Mouse (Mus musculus): ENCODE data around the gene Ube2c.

Gene Ube2c

DNA sequence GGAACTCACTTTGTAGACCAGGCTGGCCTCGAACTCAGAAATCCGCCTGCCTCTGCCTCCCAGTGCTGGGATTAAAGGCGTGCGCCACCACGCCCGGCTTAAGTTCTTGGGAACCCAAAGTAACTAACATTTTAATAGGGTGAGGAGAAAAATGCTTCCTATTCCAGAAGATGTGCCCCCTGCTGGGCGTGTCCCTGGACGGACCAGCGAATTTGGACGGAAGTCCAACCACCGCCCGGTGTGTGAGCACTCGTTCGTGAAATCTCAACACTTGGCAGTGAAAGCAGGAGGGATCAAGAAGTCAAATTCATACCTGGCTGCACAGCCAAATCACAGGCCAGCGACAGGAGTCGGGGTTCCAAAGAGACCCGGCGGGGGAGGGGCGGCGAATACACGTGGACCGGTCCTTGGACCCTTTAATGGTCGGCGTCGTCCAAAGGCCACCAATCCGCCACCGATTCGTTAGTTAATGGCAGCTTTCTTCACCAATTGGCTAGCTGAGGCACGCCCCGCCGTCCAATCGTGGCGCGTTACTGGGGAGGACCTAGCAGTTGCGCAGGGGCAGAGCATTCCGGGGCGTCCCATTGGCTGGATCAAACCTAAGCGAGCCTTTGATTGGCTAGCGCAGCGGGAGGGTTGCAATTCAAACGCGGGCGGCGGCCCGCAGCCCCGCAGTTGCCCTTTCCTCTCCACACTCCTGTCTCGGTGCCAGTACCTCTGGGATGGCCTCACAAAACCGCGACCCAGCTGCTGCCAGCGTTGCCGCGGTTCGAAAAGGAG, at the start of gene Ube2c:
Gene Ube2c (plus strand): TSS at position 641 of the 780 bp plus-strand sequence.
- DNase-seq (ENCODE audit: low read depth): peak; percentile 99

DNA sequence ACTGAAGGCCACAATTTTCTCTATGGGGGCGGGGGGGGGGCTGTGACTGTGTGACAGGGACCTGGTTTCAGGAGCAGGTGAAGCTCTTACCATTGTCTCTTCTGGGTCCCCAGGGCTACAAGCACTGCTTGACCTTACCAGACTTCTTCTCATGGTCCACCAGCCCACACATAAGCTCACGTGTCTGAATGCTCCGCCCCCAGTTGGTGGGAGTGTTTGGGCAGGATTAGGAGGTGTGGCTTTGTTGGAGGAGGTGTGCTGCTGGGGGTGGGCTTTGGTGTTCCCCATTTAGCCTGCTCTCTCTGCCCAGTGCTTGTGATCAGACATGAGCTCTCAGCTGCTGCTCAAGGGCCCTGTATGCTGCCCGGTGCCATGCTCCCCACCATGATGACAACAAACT, 46.4 kb upstream of the Ube2c start:
- DNase-seq (ENCODE audit: low read depth): no peak

DNA sequence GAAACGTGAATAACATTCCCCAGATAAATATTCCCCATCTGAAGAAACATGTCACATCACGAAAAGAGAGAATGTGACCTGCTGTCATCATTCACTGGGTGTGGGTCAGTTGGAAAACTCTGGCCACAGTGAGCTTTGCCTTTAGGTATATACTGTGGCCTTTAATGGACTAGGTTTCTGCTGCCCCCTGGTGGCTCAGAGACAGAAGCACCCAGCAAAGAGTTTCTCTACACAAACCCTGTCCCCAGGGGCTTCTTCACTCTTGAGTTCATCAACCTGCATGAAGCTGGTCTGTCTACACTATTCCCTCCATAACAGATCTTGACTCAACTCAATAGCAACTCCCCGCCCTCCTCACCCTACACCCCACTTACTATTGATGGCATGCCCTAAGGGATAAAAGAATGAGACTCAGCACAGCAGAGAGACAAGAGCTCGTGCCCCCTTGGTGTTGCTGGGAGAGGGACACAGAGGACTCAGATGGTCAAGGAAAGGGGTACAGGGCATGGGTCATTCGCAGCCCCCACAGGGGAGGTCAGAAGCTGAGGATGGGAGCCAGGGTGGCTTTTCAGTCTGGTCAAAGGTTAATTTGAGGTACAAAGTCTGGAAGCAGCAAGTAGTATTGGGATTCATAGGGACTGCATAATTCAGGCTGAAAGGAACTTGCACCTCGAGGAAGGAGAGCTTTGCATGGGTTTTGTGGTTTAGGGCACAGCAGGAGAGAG, 43.6 kb upstream of the Ube2c start:
- DNase-seq (ENCODE audit: low read depth): peak; percentile 66

DNA sequence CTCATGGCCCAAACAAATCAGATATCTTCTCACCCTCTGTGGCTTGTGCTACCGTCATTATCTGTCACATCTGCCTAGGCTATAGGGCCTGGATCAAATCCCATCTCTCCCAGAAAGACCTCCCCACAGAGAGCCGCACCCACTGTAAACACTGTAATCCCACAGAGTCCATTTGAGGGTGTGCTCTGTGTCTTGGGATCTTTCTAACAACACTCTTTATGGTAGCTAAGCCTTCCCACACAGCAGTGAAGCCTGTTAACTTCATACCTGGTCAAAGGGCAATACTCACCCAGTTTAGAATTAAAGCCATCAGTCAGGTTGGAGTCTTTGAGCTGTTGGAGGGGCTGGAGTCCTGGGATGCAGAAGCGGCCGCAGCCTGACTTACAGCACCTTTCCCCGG, 38.0 kb upstream of the Ube2c start:
- no peak for DNase-seq (ENCODE audit: low read depth)

DNA sequence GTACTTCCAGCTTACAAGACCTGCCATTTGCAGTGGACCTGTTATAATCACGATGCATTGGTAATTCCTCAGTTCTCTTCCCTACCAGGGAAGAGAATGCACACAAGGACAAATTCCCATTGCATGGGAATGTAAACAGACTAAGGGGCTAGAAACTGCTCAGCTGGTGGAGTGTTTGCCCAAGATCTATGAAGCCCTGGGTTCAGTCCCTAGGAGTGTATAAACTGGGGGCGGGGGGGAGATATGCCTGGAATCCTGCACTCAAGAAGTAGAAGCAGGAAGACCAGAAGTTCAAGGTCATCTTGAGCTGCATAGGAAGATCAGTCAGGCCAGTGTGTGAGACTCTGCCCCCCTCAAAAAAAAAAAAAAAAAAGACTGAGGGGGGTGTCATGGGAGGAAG, 36.4 kb upstream of the Ube2c start:
- DNase-seq (ENCODE audit: low read depth): peak; percentile 34

DNA sequence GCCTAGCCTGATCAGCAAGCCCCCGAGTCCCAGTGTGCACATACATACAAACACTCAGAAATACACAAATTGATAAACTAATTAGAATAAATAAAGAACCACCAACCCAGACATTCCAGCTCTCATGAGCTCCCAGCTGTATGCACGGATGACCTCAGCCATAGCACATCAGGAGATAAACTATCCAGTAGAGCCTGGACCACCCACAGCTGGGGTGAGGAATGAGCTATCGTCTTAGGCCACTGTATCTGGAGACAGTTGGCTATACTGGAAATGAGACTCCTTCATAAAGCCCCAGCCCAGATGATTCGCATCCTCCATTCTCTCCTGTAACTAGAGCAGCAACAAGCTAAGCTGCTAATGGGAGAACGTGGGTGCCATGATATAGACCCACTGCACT, 34.9 kb upstream of the Ube2c start:
- no peak for DNase-seq (ENCODE audit: low read depth)

DNA sequence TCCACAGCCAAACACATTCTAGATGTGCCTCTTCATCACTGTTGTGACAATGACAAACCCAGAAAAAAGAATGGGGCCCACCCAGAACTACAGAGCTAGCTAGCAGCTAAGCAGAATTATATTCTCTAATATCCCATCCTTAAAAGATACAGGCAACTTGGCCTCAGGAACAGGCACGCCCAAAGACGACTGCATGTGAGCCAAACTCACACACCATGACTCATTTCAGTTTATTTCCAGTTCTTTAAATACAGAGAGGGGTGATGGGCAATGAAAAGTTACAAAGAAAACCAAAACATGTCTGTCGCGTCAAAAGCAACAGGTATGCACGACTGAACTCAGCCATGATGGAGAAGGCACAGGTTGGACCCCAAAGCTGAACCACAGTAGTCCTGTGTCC, 34.3 kb upstream of the Ube2c start:
- DNase-seq (ENCODE audit: low read depth): no peak

DNA sequence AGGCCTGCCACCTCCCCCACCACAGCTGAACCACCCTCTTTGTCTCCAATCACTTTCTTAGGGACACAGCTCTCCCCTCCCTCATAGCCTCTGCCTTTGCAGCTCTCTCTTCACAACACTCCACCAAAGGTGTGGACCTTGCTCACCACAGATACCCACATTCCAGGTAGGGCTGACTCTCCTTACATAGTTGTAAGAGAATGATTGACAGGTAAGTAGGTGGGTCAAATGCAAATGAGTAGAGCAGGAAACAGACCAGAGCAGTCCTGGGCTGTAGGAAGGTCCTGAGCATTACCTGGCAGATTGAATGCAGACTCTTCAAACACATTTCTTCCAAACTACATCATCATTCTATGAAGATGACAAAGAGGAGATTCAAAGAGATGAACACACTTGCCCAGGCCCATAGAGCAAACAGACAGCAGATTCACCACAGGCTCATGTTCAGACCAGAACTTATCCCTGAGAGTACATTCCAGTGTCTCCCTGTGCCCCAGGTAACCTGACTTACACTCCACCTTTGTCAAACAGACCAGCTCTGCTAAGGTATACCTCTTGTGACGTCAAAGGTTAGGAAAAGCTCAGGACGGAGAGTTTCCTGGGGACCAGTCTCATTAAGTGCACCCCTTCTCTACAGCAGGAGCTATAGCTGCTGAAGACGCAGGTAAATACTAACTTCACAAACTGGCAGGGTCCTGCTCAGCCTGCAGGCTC, 32.2 kb upstream of the Ube2c start:
- DNase-seq (ENCODE audit: low read depth): no peak

DNA sequence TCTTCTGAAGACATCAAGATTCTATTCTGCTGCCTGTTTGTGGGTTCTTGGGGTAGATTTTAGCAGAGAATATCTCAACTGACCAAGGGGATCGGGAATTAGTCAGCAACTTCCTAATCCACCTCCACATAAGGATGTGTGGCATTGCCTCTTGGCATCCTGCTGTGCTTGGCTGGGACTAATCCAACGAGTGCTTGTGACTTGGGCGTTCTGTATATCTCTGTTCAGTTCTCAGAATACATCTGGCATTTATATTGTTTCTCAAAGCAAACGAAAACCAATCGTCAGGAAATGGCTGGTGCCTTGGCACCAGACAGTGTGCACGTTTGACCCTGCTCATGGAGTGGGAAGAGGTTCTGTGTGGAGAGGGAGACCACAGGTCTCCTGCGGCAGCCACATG, 29.8 kb upstream of the Ube2c start:
- DNase-seq (ENCODE audit: low read depth): peak; percentile 57

DNA sequence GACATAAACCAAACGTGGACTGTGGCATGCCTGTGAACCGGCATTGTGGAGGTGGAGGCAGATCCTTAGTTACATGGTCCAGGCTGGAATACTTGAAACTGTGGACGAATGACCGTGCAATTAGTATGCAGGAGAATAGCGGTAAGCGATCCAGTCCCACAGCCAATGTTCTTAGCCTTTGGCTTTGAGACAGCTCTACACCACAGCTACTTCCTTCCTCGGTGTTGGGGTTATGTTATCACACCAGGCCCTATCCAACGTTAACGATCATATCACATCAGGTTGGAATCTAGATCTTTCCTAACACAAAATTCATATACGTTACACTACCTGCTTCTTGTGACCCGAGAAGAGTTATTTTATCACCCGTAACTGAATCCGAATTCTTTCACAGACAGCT, 24.7 kb upstream of the Ube2c start:
- DNase-seq (ENCODE audit: low read depth): peak; percentile 76

DNA sequence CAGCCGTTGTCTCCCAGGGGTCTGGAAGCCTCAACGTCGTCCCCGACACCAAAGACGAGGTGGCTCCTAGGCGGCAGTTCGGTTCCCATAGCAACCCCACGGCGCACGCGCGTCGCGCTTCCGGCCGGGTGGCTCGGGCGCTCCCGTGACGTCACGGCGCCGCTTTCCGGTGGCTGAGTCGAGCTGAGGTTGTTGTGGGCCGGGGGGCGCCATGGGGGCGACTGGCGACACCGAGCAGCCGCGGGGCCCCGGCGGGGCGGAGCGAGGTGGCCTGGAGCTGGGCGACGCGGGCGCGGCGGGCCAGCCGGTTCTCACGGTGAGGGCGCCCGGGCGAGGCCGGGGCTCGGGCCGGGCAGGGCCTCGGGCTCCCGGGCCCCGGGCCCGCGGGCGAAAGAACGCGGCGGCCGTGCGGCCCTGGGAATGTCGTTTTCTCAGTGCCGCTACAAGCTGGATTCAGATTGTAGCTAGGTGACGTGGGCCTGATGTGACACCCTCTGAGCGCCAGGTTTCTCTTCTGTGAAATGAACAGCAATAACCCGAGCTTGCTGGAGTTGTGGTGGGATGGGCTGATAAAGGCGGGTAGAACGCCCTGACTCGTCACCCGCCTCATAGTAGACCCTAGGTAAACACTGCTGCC, 23.7 kb upstream of the Ube2c start, which contains the start of the genes Wfdc3 and Dnttip1:
Gene Wfdc3 (minus strand): TSS at position 89 of the 637 bp plus-strand sequence.
Gene Dnttip1 (plus strand): TSS at position 141 of the 637 bp plus-strand sequence.
- DNase-seq (ENCODE audit: low read depth): peak; percentile 84

- no peak for DNase-seq (ENCODE audit: low read depth)
Measured at GRCm38 (mm10) chr2:164746693-164747092, 23.0 kb upstream of the Ube2c start.

DNA sequence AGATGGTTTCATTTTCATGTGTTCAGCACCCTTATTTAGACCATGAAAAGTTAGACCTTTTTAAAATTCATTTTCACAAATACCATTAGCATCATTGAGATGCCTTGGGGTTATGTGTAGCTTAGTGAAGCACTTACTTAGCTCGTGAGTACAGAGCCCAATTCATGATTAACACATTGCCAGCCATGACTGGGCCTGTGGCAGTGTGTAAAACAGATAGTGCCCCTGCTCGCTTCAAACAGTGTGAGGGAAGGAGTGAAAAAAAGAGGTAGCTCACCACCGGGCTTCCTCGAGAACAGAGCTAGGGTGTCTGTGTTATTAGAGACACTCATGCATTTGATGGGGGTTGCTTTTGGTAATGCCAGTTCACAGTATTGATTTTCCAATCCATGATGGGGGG, 21.5 kb upstream of the Ube2c start:
- no peak for DNase-seq (ENCODE audit: low read depth)

- no peak for DNase-seq (ENCODE audit: low read depth)
Measured at GRCm38 (mm10) chr2:164748991-164749390, 20.7 kb upstream of the Ube2c start.

- DNase-seq (ENCODE audit: low read depth): no peak
Measured at GRCm38 (mm10) chr2:164752454-164752853, 17.2 kb upstream of the Ube2c start.

- DNase-seq (ENCODE audit: low read depth): peak; percentile 65
Measured at GRCm38 (mm10) chr2:164754105-164754504, 15.6 kb upstream of the Ube2c start.

GRCm38 (mm10) chr2:164754800-164755199, 14.9 kb upstream of the Ube2c start:
- DNase-seq (ENCODE audit: low read depth): no peak

DNA sequence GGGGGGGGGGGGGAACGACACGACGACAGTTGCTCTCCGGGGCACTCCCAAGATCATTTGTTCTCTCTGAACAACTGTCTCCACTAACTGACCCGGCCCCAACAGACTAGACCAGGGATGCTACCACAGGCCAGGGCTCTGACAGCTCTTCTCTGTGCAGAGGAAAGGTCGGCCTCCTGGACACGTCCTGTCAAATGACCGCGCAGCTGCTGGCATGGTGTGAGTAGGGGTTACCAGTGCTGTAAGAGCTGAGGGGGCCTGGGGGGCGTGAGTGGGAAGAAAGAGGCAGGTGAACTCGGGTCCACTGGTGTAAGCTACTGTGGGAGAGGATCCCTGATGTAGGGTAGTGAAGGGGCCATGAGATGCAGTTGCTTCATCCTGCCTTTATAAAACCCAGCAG, 11.9 kb upstream of the Ube2c start:
- no peak for DNase-seq (ENCODE audit: low read depth)

GRCm38 (mm10) chr2:164758692-164759091, 11.0 kb upstream of the Ube2c start:
- DNase-seq (ENCODE audit: low read depth): no peak

GRCm38 (mm10) chr2:164760059-164760833, 9.5 kb upstream of the Ube2c start:
- DNase-seq (ENCODE audit: low read depth): peak; percentile 54

- DNase-seq (ENCODE audit: low read depth): no peak
Measured at GRCm38 (mm10) chr2:164761502-164761901, 8.2 kb upstream of the Ube2c start.

Measured in 416B (cell line).